Mouse (Mus musculus): ENCODE measurements at regions not wholly inside any gene's neighbourhood (a gene's known extent, or its start where the extent isn't known, plus 50 kb on each side); places are given as distances from the start of the nearest gene placed in this dataset.

DNA sequence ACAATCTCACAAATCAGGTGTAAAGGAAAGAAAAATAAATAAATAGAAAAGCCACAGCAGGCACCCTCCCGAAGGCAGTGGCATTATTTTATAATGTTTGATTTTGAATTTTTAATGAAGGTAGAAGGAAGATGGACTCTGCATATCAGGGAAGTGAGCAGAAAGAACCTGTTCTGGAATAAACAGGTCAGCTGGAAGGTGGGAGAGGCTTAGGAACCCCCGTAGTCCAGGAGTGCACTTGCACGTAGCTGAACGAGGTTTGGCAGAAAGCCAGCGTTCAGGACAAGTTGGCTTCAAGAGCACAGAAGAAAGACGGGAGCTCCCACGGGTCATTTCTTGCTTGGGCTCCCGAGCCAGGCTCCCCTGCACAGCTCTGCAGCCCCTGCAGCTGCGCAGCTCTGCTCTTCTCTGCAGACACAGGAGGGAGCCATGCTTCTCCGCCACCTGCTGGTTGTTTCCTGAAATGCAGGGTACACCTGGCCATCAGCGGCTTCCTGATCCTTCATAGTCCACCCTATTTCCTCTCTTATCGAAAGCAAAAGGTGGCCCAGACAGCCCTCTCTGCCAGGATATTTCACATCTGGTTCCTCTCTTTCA lies 84.4 kb upstream of the Bace2 start:
- ATAC-seq (replicated peaks; ENCODE audit: low FRiP score): peak; percentile 89
- 0 out of 2 replicates have a peak overlapping the region, but pooled peaks have one; percentile 14 for H3K4me3 ChIP-seq (replicated peaks)
- 7% methylated on average over 12 of the region's 12 CpGs for WGBS

DNA sequence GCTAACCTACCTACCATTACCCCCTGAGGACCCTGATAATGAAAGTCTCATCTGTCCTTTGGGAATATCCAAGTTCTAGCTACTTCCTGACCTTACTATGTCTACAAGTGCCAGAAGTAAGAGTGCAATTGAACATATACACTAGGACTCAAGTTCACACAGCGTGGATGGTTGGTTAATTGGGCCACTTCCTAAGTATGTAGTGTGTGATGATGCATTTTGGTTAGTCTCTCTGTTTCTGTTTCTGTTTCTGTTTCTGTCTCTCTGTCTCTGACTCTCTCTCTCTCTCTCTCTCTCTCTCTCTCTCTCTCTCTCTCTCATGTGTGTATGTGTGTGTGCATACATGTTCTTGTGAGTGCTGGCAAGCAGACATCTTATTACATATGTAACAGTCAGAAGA lies 77.6 kb upstream of the Bace2 start:
- Histone ChIP-seq H3K27me3 (no peaks in the 10 kb centered on the region), H3K9me3 (replicated peaks) (no peaks in the 10 kb centered on the region), H3K9ac (no peak overlapping the region), H3K36me3 (no peaks in the 10 kb centered on the region), H3K4me1 (no peaks in the 10 kb centered on the region), H3K27ac (no peak overlapping the region), H3K4me2 (no peak overlapping the region), H3K4me3 (replicated peaks) (no peak overlapping the region)
- WGBS: 88% methylated on average over 1 of the region's 1 CpGs
- ATAC-seq (replicated peaks; ENCODE audit: low FRiP score): no peak

More for the DNA sequence above, 84.4 kb upstream of the Bace2 start:
- no peaks in the 10 kb centered on the region for H3K9me3 ChIP-seq (replicated peaks)
- no peaks in the 10 kb centered on the region for H3K36me3 ChIP-seq
- no peak overlapping the region for H3K9ac ChIP-seq
- no peaks in the 10 kb centered on the region for H3K27me3 ChIP-seq
- peak overlapping the region; percentile 53 for H3K4me2 ChIP-seq
- no peak overlapping the region for H3K27ac ChIP-seq
- peaks cover 3% of the 10 kb centered on the region; the same call in 1 of the 2 replicates for H3K4me1 ChIP-seq

DNA sequence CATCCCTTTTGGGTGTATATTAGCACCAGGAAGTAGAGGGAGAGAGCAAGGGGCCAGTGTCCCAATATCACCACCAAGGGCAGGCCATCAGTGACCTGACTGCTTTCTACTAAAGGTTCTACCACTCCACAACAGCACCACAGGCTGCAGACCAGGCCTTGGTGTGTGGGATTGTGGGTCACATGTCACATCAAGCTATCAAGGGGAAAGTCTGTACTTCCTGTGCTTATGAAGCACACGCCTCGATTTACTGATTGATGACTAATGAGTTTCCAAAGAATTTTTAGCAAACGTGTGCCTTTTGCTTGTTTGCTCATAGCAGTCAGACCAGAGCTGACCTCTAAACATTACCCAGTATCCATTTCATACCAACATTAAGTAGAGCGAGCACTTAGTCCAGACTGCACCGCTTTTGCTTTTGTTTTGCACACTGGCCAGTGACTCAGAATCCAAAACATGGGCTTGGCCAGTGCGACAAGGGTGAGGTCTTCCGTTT lies 74.9 kb upstream of the Bace2 start:
- Histone ChIP-seq H3K36me3 (no peaks in the 10 kb centered on the region), H3K4me2 (no peak overlapping the region), H3K27ac (no peak overlapping the region), H3K4me1 (no peaks in the 10 kb centered on the region), H3K9ac (no peak overlapping the region), H3K9me3 (replicated peaks) (no peaks in the 10 kb centered on the region), H3K4me3 (replicated peaks) (no peak overlapping the region), H3K27me3 (no peaks in the 10 kb centered on the region)
- no peak for ATAC-seq (replicated peaks; ENCODE audit: low FRiP score)
- 80% methylated on average over 7 of the region's 7 CpGs for WGBS

DNA sequence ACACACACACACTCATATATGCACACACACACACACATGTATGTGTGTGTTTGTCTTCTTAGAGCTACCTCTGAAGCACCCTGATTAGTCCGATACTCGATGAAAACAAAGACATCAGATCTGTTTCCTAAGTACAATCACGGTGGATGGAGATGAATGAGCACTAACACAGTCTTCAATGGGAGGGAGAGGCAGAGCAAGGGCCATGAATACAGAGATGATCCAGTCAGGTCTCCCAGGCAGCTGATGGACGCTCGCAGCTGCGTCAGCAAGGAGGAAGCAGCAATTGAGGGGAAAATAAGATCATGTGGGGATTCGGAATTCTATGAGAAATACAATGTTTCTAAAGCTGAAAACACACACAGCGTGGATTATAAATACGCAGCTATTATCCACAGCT lies 73.6 kb upstream of the Bace2 start:
- H3K4me1 ChIP-seq: no peaks in the 10 kb centered on the region
- H3K9ac ChIP-seq: no peak overlapping the region
- no peaks in the 10 kb centered on the region for H3K9me3 ChIP-seq (replicated peaks)
- no peaks in the 10 kb centered on the region for H3K36me3 ChIP-seq
- whole genome bisulfite sequencing: 83% methylated on average over 9 of the region's 9 CpGs
- no peak for ATAC-seq (replicated peaks; ENCODE audit: low FRiP score)
- H3K27ac ChIP-seq: no peak overlapping the region
- H3K4me3 ChIP-seq (replicated peaks): no peak overlapping the region
- H3K27me3 ChIP-seq: no peaks in the 10 kb centered on the region
- no peak overlapping the region for H3K4me2 ChIP-seq

DNA sequence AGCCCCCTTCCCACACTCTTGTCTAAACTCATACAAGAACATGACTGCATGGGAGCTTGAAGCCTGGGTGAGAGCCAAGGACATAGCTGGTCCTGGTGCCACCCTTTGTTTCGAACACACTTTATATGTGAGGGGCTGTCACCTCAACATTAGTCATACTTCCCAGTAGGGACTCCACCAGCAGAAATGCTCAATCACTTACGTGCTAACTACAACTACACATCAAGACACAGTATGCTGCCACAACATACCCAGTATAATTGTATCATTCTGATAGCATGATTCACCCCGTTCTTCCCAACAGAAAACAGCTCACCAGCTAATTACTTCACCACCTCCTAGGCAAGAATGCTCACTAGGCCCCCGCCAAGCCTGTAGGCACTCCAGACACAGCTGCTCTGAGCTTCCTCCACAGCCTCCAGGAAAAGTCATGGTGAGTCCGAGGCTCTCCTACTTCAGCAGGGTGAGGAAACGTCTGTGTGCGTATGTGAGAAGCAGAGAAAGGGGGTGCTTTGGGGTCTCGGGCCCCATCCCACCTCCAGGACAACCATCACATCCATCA lies 70.6 kb upstream of the Bace2 start:
- Histone ChIP-seq H3K4me1 (no peaks in the 10 kb centered on the region), H3K9ac (no peak overlapping the region), H3K27ac (no peak overlapping the region), H3K36me3 (no peaks in the 10 kb centered on the region), H3K9me3 (replicated peaks) (no peaks in the 10 kb centered on the region), H3K4me2 (no peak overlapping the region), H3K4me3 (replicated peaks) (no peak overlapping the region), H3K27me3 (no peaks in the 10 kb centered on the region)
- 85% methylated on average over 8 of the region's 8 CpGs for WGBS
- ATAC-seq (replicated peaks; ENCODE audit: low FRiP score): no peak

DNA sequence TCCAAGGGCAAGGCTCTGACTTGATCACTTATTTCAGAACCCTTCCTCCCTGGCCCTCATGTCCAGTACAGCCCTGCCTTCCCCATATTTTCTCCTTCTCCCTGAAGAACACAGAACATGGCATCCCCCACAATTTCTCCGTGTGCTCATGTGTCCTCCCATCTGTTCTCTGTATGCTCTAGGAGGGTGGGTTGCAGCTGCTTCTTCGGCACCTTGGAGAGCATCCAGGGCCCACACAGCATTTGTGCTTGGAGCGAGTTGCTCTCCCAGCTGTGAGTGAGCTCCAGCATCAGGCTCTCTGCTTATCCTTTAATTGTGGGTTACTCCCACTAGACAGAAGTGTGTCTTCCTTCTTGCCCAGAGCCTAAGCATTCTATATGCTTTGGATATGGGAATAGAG lies 69.8 kb upstream of the Bace2 start:
- ATAC-seq (replicated peaks; ENCODE audit: low FRiP score): 0 out of 2 replicates have a peak, but pooled peaks have one; percentile 40

DNA sequence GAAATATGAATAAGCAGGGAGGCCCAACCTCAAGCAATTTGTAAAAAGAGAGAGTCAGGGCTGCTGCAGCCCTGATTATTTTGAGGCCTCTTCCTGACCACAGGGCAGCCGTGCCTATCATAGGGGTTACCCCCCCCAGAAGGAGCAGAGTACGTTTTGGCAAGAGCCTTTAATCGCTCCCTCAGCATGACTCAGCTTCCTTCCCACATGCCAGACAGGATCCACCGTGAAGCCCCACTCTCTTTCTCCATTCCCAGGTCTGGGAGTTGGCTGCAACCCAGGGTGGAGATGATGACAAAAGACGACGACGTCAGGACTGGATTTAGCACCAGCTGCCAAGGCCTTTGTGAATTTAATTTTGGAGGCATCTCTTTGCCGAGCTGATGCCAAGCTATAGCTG lies 67.9 kb upstream of the Bace2 start:
- no peaks in the 10 kb centered on the region for H3K36me3 ChIP-seq
- no peak for ATAC-seq (replicated peaks; ENCODE audit: low FRiP score)
- no peak overlapping the region for H3K4me2 ChIP-seq
- H3K27ac ChIP-seq: no peak overlapping the region
- H3K9me3 ChIP-seq (replicated peaks): no peaks in the 10 kb centered on the region
- 52% methylated on average over 8 of the region's 8 CpGs for WGBS
- peaks cover 5% of the 10 kb centered on the region for H3K4me1 ChIP-seq
- no peaks in the 10 kb centered on the region for H3K27me3 ChIP-seq
- H3K9ac ChIP-seq: no peak overlapping the region
- no peak overlapping the region for H3K4me3 ChIP-seq (replicated peaks)

More for the DNA sequence above, 69.8 kb upstream of the Bace2 start:
- no peak overlapping the region for H3K4me2 ChIP-seq
- no peaks in the 10 kb centered on the region for H3K9me3 ChIP-seq (replicated peaks)
- no peak overlapping the region for H3K9ac ChIP-seq
- no peaks in the 10 kb centered on the region for H3K36me3 ChIP-seq
- H3K27me3 ChIP-seq: no peaks in the 10 kb centered on the region
- no peak overlapping the region for H3K4me3 ChIP-seq (replicated peaks)
- no peaks in the 10 kb centered on the region for H3K4me1 ChIP-seq
- H3K27ac ChIP-seq: no peak overlapping the region
- WGBS: 16% methylated on average over 3 of the region's 3 CpGs

DNA sequence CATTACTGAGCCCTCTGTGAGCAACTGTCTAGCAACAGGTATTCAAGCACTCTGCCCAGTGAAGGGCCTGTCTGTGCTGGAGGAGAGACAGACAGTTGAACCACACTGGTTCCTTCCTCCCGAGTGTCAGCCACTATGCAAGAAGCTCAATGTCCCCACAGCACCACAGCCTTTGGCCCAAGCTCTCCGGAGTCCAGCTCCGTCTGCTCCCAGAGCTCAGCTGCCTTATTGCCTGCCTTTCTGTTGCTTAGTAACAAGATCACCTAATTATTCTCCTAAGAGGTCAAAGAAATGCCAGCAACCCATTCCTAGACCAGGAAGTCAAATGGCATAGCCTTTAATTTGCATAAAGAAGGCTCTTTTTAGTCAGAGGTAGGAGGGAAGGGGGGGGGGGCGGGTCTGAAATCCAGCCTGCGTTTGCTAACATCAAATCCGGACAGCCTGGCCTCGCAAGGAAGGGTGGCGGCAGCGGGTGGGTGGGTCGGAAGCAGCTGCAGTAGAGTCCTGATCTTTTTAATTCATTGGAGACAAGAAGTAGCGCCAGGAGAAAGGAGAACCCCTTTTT lies 64.0 kb upstream of the Bace2 start:
- 3% methylated on average over 11 of the region's 11 CpGs for WGBS
- 0 out of 2 replicates have a peak overlapping the region, but pooled peaks have one; percentile 1 for H3K4me3 ChIP-seq (replicated peaks)

DNA sequence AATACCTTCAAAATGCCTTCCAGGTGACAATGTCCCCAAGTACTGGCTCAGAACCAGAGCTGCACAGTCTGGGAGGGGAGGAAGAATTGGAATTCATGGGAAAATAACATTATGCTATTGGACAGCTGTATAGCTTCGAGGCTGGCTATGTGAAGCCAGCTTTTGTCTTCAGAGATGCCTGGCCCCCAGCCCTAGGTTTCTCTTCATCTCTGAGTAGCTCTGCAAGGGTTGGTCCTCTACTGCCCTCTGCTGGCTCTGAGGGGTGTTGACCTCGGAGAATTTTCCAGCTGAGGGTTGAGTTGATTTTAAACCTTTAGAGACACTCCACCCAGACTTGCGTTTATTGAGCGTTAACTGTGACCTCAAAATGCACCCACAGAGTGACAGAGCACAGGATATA lies 63.3 kb upstream of the Bace2 start:
- Histone ChIP-seq H3K27ac (no peak overlapping the region), H3K9me3 (replicated peaks) (no peaks in the 10 kb centered on the region), H3K4me1 (peaks cover 5% of the 10 kb centered on the region), H3K36me3 (no peaks in the 10 kb centered on the region), H3K4me3 (replicated peaks) (0 out of 2 replicates have a peak overlapping the region, but pooled peaks have one; percentile 1), H3K27me3 (no peaks in the 10 kb centered on the region), H3K9ac (no peak overlapping the region), H3K4me2 (peak overlapping the region; percentile 50)
- 6% methylated on average over 4 of the region's 4 CpGs for WGBS
- peak; percentile 73 for ATAC-seq (replicated peaks; ENCODE audit: low FRiP score)

More for the DNA sequence above, 64.0 kb upstream of the Bace2 start:
- H3K36me3 ChIP-seq: no peaks in the 10 kb centered on the region
- no peak overlapping the region for H3K9ac ChIP-seq
- no peaks in the 10 kb centered on the region for H3K9me3 ChIP-seq (replicated peaks)
- H3K27me3 ChIP-seq: no peaks in the 10 kb centered on the region
- no peak overlapping the region for H3K27ac ChIP-seq
- peak overlapping the region; percentile 50 for H3K4me2 ChIP-seq
- 0 out of 2 replicates have a peak, but pooled peaks have one; percentile 45 for ATAC-seq (replicated peaks; ENCODE audit: low FRiP score)
- H3K4me1 ChIP-seq: peaks cover 5% of the 10 kb centered on the region

DNA sequence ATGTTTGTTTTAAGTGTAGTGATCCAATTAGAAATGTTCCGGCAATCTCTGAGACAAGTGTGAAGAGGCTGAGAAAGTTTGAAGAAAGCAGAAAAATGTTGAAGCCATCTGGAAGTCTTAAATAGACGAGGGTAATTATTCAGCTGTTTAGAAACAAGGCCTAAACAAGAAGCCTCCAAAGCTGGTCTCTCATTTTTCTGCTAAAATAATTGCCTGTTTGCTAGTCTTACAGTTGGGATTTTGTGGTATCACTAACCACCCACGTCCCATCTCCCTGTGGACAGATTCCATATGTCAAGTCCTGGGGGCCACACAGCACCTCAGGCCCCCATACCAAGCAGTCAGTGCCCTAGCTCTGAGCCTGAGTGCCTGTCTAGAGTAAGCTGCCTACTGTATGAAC lies 59.4 kb upstream of the Bace2 start:
- Histone ChIP-seq H3K9me3 (replicated peaks) (no peaks in the 10 kb centered on the region), H3K36me3 (no peaks in the 10 kb centered on the region), H3K27me3 (no peaks in the 10 kb centered on the region), H3K4me1 (peaks cover 5% of the 10 kb centered on the region), H3K4me3 (replicated peaks) (no peak overlapping the region), H3K4me2 (no peak overlapping the region), H3K9ac (no peak overlapping the region), H3K27ac (no peak overlapping the region)
- WGBS: 75% methylated on average over 3 of the region's 3 CpGs
- ATAC-seq (replicated peaks; ENCODE audit: low FRiP score): no peak

DNA sequence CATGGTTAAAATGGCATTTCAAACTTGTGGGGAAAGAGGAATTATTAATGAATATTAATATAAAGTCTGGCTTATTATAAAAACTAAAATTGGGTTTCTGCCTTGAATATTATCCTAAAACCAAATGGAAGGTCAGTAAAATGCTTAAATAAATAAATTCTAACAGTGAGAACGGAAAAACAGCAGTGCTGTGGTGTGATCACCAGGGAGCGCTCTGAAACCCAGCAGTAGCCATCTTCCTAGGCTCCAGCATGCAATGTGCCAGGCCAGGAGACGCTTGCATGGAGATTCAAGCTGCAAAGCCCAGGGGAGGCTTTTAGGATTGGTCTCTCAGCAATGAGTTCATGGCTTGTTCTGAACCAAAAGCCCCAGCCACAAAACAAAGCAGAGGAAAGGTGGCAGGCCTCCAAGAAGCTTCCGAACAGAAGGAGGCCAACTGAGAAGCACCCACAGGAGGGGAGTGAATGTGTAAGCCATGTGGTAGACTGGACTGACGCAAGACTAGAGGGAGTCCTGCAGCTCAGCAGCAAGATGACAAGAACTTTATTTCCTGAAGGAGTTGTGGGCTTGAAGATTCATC lies 52.3 kb upstream of the Bace2 start:
- 67% methylated on average over 5 of the region's 5 CpGs for WGBS
- no peak for ATAC-seq (replicated peaks; ENCODE audit: low FRiP score)
- no peak overlapping the region for H3K27ac ChIP-seq

More for the DNA sequence above, 52.3 kb upstream of the Bace2 start:
- no peak overlapping the region for H3K4me2 ChIP-seq
- H3K9me3 ChIP-seq (replicated peaks): no peaks in the 10 kb centered on the region
- no peaks in the 10 kb centered on the region for H3K4me1 ChIP-seq
- no peaks in the 10 kb centered on the region for H3K36me3 ChIP-seq
- H3K27me3 ChIP-seq: no peaks in the 10 kb centered on the region
- no peak overlapping the region for H3K4me3 ChIP-seq (replicated peaks)
- H3K9ac ChIP-seq: no peak overlapping the region
